Mouse (Mus musculus): Measurements from ENCODE around the gene Gstp2.

The Gstp2 gene

DNA sequence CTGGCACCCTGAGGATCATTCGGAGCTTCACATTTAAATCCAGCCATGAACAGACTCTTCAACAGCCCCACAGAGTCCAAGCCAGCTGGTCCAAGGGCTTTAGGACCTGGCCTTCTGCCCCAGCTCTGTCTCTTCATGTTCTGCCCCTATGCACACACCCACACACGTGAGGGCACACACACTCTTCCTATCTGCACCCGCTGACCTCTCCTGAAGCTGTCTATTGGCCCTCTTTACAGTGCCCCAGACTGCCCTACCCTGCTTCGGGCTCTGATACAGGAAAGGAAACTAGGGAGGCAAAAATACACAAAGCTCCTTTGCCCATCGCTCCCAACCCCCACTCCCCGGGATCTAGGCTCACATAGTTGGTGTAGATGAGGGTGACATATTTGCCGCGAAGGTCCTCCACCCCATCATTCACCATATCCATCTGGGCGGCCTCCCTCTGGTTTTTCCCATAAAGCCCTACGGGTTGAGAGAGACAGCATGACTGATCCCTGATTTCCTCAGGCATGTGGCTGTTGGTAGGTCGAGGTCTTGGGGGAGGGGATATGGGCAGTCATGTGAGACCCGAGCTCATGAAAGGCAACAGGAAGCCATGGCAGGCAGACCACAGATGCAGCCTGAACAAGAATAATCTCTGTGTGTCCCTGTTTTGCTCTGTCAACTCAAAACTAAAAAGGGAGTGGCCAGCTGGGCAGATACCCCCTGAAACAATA, 9.3 kb downstream of the Gstp2 start:
- TF ChIP-seq POU5F1 (IDR thresholded peaks at IDR 0.05; ENCODE audit: borderline replicate concordance, low read length): no peak
- no peak for TF ChIP-seq CTCF (conservative IDR thresholded peaks at IDR 0.05; ENCODE audit: low read length)
- TF ChIP-seq NANOG (IDR thresholded peaks at IDR 0.05; ENCODE audit: borderline replicate concordance, low read length): no peak
- no peaks in the 10 kb centered on the region for H3K9me3 ChIP-seq (ENCODE audit: low read length)
- peaks cover 40% of the 10 kb centered on the region for H3K4me1 ChIP-seq (replicated peaks; ENCODE audit: low read depth, low read length)
- no peaks in the 10 kb centered on the region for H3K27me3 ChIP-seq (ENCODE audit: insufficient read depth, low read length)
- peak overlapping the region; percentile 55; the same call in 1 of the 2 replicates for H3K4me3 ChIP-seq (replicated peaks; ENCODE audit: low read length)
- H3K36me3 ChIP-seq (ENCODE audit: insufficient read depth, low read length): peaks cover 26% of the 10 kb centered on the region

- peaks cover 24% of the 10 kb centered on the region for H3K9me3 ChIP-seq (ENCODE audit: low read length)
- H3K4me1 ChIP-seq (replicated peaks; ENCODE audit: low read depth, low read length): peaks cover 33% of the 10 kb centered on the region
- no peak overlapping the region for H3K4me3 ChIP-seq (replicated peaks; ENCODE audit: low read length)
- H3K27me3 ChIP-seq (ENCODE audit: insufficient read depth, low read length): no peaks in the 10 kb centered on the region
- peaks cover 14% of the 10 kb centered on the region for H3K36me3 ChIP-seq (ENCODE audit: insufficient read depth, low read length)
- TF ChIP-seq NANOG (IDR thresholded peaks at IDR 0.05; ENCODE audit: borderline replicate concordance, low read length) (no peak), CTCF (conservative IDR thresholded peaks at IDR 0.05; ENCODE audit: low read length) (no peak), POU5F1 (IDR thresholded peaks at IDR 0.05; ENCODE audit: borderline replicate concordance, low read length) (no peak)
Measured at GRCm38 (mm10) chr19:4033742-4034141, 12.1 kb downstream of the Gstp2 start.

- Histone ChIP-seq H3K36me3 (ENCODE audit: insufficient read depth, low read length) (peaks cover 14% of the 10 kb centered on the region), H3K4me3 (replicated peaks; ENCODE audit: low read length) (no peak overlapping the region), H3K4me1 (replicated peaks; ENCODE audit: low read depth, low read length) (peaks cover 29% of the 10 kb centered on the region), H3K27me3 (ENCODE audit: insufficient read depth, low read length) (no peaks in the 10 kb centered on the region), H3K9me3 (ENCODE audit: low read length) (peaks cover 27% of the 10 kb centered on the region)
- TF ChIP-seq CTCF (conservative IDR thresholded peaks at IDR 0.05; ENCODE audit: low read length) (no peak), NANOG (IDR thresholded peaks at IDR 0.05; ENCODE audit: borderline replicate concordance, low read length) (no peak), POU5F1 (IDR thresholded peaks at IDR 0.05; ENCODE audit: borderline replicate concordance, low read length) (no peak)
Measured at GRCm38 (mm10) chr19:4033298-4033697, 12.5 kb downstream of the Gstp2 start.

- TF ChIP-seq NANOG (IDR thresholded peaks at IDR 0.05; ENCODE audit: borderline replicate concordance, low read length): no peak
- H3K9me3 ChIP-seq (ENCODE audit: low read length): peaks cover 34% of the 10 kb centered on the region
- no peaks in the 10 kb centered on the region for H3K27me3 ChIP-seq (ENCODE audit: insufficient read depth, low read length)
- peaks cover 24% of the 10 kb centered on the region for H3K4me1 ChIP-seq (replicated peaks; ENCODE audit: low read depth, low read length)
- no peak overlapping the region for H3K4me3 ChIP-seq (replicated peaks; ENCODE audit: low read length)
- peaks cover 14% of the 10 kb centered on the region for H3K36me3 ChIP-seq (ENCODE audit: insufficient read depth, low read length)
Measured at GRCm38 (mm10) chr19:4032668-4033067, 13.2 kb downstream of the Gstp2 start.

GRCm38 (mm10) chr19:4027576-4027975, 18.2 kb downstream of the Gstp2 start:
- no peak overlapping the region for H3K4me3 ChIP-seq (replicated peaks; ENCODE audit: low read length)
- TF ChIP-seq CTCF (conservative IDR thresholded peaks at IDR 0.05; ENCODE audit: low read length): no peak
- no peak for TF ChIP-seq NANOG (IDR thresholded peaks at IDR 0.05; ENCODE audit: borderline replicate concordance, low read length)
- TF ChIP-seq POU5F1 (IDR thresholded peaks at IDR 0.05; ENCODE audit: borderline replicate concordance, low read length): no peak
- no peaks in the 10 kb centered on the region for H3K36me3 ChIP-seq (ENCODE audit: insufficient read depth, low read length)
- peaks cover 50% of the 10 kb centered on the region for H3K9me3 ChIP-seq (ENCODE audit: low read length)
- H3K27me3 ChIP-seq (ENCODE audit: insufficient read depth, low read length): no peaks in the 10 kb centered on the region
- 0 out of 2 replicates have a peak, but pooled peaks cover 1% of the 10 kb centered on the region for H3K4me1 ChIP-seq (replicated peaks; ENCODE audit: low read depth, low read length)

DNA sequence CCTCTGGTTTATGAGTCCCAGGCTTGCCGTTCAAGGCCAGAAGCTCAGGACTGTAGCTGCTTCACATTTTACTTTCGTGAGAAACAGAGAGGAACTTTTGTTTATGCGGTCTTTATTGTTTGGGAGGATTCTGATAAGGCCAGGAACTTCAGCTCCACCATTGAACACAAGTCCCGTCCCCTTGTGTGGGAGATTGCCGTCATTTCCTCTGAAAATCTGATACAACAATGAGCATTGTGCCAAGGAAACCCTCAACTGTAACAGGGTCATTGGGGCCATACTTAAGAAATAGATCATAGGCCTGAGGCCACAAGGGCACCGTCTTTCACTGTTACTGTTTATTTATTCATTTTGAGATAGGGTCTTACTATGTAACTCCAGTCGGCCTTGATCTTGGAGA, 22.6 kb downstream of the Gstp2 start:
- H3K4me1 ChIP-seq (replicated peaks; ENCODE audit: low read depth, low read length): peaks cover 21% of the 10 kb centered on the region
- no peaks in the 10 kb centered on the region for H3K27me3 ChIP-seq (ENCODE audit: insufficient read depth, low read length)
- H3K9me3 ChIP-seq (ENCODE audit: low read length): peaks cover 22% of the 10 kb centered on the region
- TF ChIP-seq POU5F1 (IDR thresholded peaks at IDR 0.05; ENCODE audit: borderline replicate concordance, low read length) (no peak), NANOG (IDR thresholded peaks at IDR 0.05; ENCODE audit: borderline replicate concordance, low read length) (no peak), CTCF (conservative IDR thresholded peaks at IDR 0.05; ENCODE audit: low read length) (no peak)
- no peak overlapping the region for H3K4me3 ChIP-seq (replicated peaks; ENCODE audit: low read length)
- H3K36me3 ChIP-seq (ENCODE audit: insufficient read depth, low read length): no peaks in the 10 kb centered on the region

DNA sequence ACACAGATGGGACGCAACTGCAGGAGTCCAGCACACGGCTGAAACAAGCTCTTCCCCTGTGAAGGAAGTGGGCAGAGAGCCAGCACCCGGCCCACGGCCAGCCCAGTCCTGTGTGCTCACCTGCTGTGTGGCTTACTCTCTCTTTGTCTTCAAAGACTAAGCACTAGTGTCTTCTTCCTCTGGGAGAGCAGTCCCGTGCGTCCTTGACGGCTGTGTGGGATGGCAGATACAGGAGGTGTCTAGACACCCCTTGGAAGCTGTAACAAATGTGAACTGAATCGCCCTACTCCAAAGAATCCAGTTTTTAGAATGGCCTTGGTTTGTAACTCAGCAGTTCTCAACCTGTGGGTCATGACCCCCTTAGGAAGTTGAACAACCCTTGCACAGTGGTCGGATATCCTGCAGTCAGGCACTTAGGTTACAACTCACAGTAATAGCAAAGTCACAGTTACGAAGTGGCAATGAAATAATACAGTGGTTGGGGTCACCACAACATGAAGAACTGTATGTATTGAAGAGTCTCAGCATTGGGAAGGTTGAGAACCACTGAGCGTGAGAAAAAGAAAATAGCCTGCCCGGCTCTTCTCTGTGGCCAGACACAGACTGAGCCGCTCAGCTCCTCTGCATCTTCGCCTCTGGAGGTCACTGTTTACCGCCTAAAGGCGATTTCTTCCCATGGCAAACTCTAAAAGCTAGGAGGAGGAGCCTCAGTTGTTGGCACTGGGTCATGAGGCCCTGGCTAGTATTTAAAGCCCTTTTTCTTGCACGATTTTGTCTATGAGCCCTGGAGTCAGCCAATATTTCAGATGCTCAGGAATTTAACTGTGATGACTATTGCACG, 26.9 kb downstream of the Gstp2 start:
- Histone ChIP-seq H3K36me3 (ENCODE audit: insufficient read depth, low read length) (no peaks in the 10 kb centered on the region), H3K4me1 (replicated peaks; ENCODE audit: low read depth, low read length) (peaks cover 58% of the 10 kb centered on the region), H3K4me3 (replicated peaks; ENCODE audit: low read length) (no peak overlapping the region), H3K9me3 (ENCODE audit: low read length) (no peaks in the 10 kb centered on the region), H3K27me3 (ENCODE audit: insufficient read depth, low read length) (no peaks in the 10 kb centered on the region)
- TF ChIP-seq NANOG (IDR thresholded peaks at IDR 0.05; ENCODE audit: borderline replicate concordance, low read length) (no peak), CTCF (conservative IDR thresholded peaks at IDR 0.05; ENCODE audit: low read length) (peak; percentile 57), POU5F1 (IDR thresholded peaks at IDR 0.05; ENCODE audit: borderline replicate concordance, low read length) (no peak)

DNA sequence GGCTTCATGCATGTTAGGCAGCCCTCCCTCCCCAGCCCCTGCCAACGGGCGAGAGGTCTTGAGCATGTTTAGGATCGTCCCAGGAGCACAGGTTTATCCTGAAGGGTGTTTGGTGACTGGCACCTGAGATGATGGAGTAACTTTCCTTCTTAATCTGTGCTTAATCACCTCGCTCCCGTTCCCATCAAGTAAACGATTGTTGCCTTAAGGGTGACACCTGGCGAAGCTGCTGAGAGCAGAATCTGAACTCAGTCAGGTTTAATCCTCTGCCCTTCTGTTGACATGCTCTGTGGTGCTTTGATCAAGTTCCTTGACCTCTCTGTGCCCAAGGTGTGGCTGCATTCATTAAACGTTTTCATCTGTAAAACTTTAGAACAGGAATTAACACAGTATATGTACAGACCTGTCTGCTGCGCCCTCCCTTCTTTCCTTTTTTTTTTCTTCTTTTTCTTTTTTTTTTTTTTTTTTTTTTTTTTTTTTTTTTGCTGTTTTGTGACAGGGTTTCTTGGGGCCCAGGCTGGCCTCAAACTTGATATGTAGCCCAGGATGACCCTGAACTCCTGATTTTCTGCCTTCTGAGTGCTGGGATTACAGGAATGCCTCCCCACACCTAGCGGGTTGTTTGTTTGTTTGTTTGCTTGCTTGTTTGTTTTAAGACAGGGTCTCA, 27.8 kb downstream of the Gstp2 start:
- Histone ChIP-seq H3K27me3 (ENCODE audit: insufficient read depth, low read length) (no peaks in the 10 kb centered on the region), H3K9me3 (ENCODE audit: low read length) (no peaks in the 10 kb centered on the region), H3K4me1 (replicated peaks; ENCODE audit: low read depth, low read length) (peaks cover 66% of the 10 kb centered on the region), H3K36me3 (ENCODE audit: insufficient read depth, low read length) (no peaks in the 10 kb centered on the region), H3K4me3 (replicated peaks; ENCODE audit: low read length) (no peak overlapping the region)
- TF ChIP-seq POU5F1 (IDR thresholded peaks at IDR 0.05; ENCODE audit: borderline replicate concordance, low read length) (no peak), CTCF (conservative IDR thresholded peaks at IDR 0.05; ENCODE audit: low read length) (no peak), NANOG (IDR thresholded peaks at IDR 0.05; ENCODE audit: borderline replicate concordance, low read length) (no peak)

All from E14TG2a.4 (cell line).